Mouse (Mus musculus): Measurements from ENCODE around the gene Pts. TPM values are rescaled to one million over a fixed set of nuclear protein-coding genes. Genes with fewer than 3 reads are reported as not detected.
A peak's percentile ranks its signal among the peaks of the same experiment; 100 is the strongest.

Gene Pts
- polyA plus RNA-seq, 1 experiment from 2014 or later, result 82.2 TPM

DNA sequence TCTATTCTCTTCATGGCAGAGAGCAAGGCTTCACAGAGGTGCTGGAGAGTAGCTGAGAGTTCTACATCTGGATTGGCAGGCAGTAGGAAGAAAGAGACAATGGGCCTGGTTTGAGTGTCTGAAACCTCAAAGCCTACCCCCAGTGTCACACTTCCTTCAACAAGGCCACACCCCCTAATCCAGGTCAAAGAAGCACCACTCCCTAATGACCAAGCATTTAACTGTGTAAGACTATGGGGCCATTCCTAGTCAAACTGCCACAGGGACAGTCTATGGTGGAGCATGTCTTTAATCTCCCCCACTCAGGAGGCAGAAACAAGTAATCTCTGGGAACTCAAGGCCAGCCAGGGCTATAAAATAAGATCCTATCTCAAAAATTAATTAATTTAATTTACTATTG lies 37.7 kb downstream of the Pts start:
- Histone ChIP-seq H3K27me3 (replicated peaks) (no peaks in the 10 kb centered on the region), H3K36me3 (no peaks in the 10 kb centered on the region), H3K9me3 (replicated peaks) (no peaks in the 10 kb centered on the region), H3K4me3 (no peak overlapping the region), H3K4me1 (replicated peaks) (peaks cover 13% of the 10 kb centered on the region), H3K4me2 (no peak overlapping the region), H3K27ac (ENCODE audit: poor library complexity, severe bottlenecking) (no peak overlapping the region), H3K9ac (no peak overlapping the region)
- ATAC-seq (ENCODE audit: insufficient number of reproducible peaks, low FRiP score), result no peak

DNA sequence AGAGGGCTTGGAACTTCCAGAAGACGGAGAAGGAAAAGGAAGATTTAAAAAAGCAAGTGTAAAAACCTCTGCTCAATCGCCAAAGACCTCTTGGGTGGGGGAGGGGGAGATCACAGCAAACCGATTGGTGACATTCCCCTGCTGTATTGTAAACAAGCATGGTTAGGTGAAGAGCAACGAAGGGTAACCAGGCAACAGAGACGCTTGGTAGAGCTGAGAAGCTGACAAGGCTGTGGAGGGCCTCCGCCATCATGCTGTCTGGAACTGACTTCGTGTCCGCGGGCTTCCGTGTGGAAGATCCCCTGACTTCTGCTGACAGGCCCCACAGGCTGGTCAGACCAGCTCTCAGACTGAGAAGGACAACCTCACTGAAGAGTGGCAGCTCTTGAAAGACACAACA lies 43.0 kb downstream of the Pts start:
- Histone ChIP-seq H3K9me3 (replicated peaks) (no peaks in the 10 kb centered on the region), H3K36me3 (no peaks in the 10 kb centered on the region), H3K27ac (ENCODE audit: poor library complexity, severe bottlenecking) (no peak overlapping the region), H3K4me3 (peak overlapping the region; percentile 10), H3K27me3 (replicated peaks) (no peaks in the 10 kb centered on the region), H3K9ac (0 out of 2 replicates have a peak overlapping the region, but pooled peaks have one; percentile 1), H3K4me1 (replicated peaks) (peaks cover 8% of the 10 kb centered on the region; the same call in 1 of the 2 replicates), H3K4me2 (peak overlapping the region; percentile 58)
- WGBS, result 7% methylated on average over 10 of the region's 10 CpGs
- ATAC-seq (ENCODE audit: insufficient number of reproducible peaks, low FRiP score), result no peak

DNA sequence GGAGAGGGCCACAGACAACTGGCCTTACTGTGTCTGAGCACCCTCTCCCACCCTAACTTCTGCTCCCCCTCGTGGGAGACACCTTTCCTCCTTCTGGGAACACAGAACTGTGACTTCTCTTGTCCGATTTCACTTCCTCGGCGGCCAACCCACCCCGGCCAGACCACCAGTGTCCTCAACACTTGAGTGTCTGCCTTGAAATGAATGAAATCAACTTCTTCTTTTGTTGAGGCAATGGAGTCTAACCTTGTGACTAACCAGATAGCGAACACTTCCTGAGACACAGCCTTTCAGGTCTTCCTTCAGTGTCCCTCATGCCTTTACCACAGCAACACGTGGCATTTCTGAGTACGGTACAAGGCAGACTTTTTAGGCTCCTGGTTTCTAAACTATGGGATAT lies 45.8 kb downstream of the Pts start:
- WGBS, result 83% methylated on average over 8 of the region's 8 CpGs
- ATAC-seq (ENCODE audit: insufficient number of reproducible peaks, low FRiP score), result no peak
- peaks cover 20% of the 10 kb centered on the region for H3K4me1 ChIP-seq (replicated peaks)

DNA sequence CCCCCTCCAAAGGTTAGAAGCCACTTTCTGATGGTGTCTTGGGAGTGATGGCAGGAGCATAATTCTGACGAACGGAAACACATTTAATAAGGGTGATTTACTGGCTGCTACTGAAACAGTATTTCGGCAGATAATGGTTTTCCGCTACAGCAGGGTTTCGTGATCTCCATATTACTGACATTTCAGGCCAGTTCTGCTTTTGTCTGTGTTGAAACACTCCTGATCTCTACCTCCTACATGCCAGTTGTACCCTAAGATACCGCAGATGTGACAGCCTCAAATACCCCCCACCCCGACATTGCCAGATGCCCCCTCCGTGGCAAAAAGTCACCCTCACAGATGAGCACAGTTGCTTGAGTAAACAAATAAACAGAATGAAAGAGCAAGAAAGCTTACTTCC lies 49.0 kb downstream of the Pts start:
- Histone ChIP-seq H3K9me3 (replicated peaks) (no peaks in the 10 kb centered on the region), H3K4me3 (no peak overlapping the region), H3K27ac (ENCODE audit: poor library complexity, severe bottlenecking) (no peak overlapping the region), H3K27me3 (replicated peaks) (peaks cover 4% of the 10 kb centered on the region), H3K4me1 (replicated peaks) (peaks cover 15% of the 10 kb centered on the region), H3K9ac (no peak overlapping the region), H3K4me2 (peak overlapping the region; percentile 36), H3K36me3 (no peaks in the 10 kb centered on the region)
- no peak for ATAC-seq (ENCODE audit: insufficient number of reproducible peaks, low FRiP score)
- 33% methylated on average over 8 of the region's 8 CpGs for WGBS

More for the DNA sequence above, 45.8 kb downstream of the Pts start:
- no peak overlapping the region for H3K9ac ChIP-seq
- no peaks in the 10 kb centered on the region for H3K9me3 ChIP-seq (replicated peaks)
- no peak overlapping the region for H3K27ac ChIP-seq (ENCODE audit: poor library complexity, severe bottlenecking)
- H3K4me2 ChIP-seq, result no peak overlapping the region
- no peaks in the 10 kb centered on the region for H3K36me3 ChIP-seq
- H3K4me3 ChIP-seq, result no peak overlapping the region
- H3K27me3 ChIP-seq (replicated peaks), result no peaks in the 10 kb centered on the region

DNA sequence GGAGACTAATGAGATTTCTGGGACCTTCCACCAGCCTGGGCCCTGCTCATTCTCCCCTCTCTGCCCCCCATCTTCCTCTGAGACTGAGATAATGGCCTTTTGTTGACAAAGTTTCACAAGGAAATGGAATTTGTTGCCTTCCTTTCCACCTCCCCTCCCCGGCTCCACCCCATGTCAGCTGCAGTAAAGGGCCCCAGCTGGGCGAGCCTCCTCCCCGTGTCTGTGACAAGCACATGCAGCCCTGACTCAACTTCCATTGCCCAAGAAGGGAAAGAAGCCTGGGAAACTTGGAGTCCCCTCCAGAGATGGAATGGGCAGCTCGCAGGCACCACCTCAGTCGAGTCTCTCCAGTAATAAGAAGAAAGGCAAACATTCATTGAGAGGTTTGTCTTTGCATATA lies 49.7 kb downstream of the Pts start:
- Histone ChIP-seq H3K9me3 (replicated peaks) (no peaks in the 10 kb centered on the region), H3K27ac (ENCODE audit: poor library complexity, severe bottlenecking) (no peak overlapping the region), H3K36me3 (no peaks in the 10 kb centered on the region), H3K9ac (no peak overlapping the region), H3K4me2 (0 out of 2 replicates have a peak overlapping the region, but pooled peaks have one; percentile 36), H3K4me1 (replicated peaks) (peaks cover 15% of the 10 kb centered on the region), H3K4me3 (no peak overlapping the region), H3K27me3 (replicated peaks) (peaks cover 4% of the 10 kb centered on the region)
- no peak for ATAC-seq (ENCODE audit: insufficient number of reproducible peaks, low FRiP score)
- WGBS, result 6% methylated on average over 5 of the region's 5 CpGs

DNA sequence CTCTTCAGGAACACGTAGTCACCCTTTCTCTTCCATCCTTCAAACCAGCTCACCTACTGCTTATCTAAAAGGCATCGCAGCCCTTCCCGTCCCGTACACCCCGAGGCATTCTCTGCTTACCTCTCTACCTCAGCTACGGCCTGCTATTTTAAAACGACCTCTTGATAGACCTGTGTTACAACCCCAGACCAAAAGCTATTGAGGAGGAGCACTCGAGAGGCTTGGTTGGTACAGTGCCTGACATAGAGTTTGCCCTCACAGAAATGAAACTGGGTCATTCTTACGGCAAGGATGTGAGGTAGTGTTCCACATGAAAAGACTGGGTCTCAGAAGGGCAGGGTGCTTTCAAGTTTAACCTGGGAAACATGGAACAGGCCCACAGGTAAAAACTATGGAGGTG lies 51.3 kb downstream of the Pts start:
- H3K4me3 ChIP-seq, result no peak overlapping the region
- no peak overlapping the region for H3K9ac ChIP-seq
- H3K36me3 ChIP-seq, result no peaks in the 10 kb centered on the region
- H3K27me3 ChIP-seq (replicated peaks), result peaks cover 4% of the 10 kb centered on the region
- 69% methylated on average over 9 of the region's 9 CpGs for WGBS
- no peak overlapping the region for H3K4me2 ChIP-seq
- ATAC-seq (ENCODE audit: insufficient number of reproducible peaks, low FRiP score), result no peak
- H3K4me1 ChIP-seq (replicated peaks), result peaks cover 15% of the 10 kb centered on the region
- no peak overlapping the region for H3K27ac ChIP-seq (ENCODE audit: poor library complexity, severe bottlenecking)
- H3K9me3 ChIP-seq (replicated peaks), result no peaks in the 10 kb centered on the region

DNA sequence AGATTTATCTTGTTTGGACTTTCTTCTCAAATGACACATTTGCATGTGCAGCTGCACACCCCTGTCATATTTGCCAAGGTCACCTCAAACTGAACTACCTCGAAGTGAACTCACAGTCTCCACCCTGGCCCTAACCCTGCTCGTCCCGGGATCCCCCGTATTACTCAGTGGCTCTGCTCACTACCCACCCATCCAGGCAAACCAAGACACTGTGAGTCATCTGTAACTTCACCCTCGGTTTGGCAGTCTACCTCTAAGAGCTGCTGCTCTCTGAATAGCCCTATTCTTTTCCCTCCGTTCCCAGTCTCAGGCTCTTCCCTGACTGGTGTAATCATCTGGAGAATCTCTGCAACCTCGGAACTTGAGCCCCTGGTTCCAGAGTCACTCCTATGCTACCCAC lies 51.9 kb downstream of the Pts start:
- no peaks in the 10 kb centered on the region for H3K9me3 ChIP-seq (replicated peaks)
- no peak overlapping the region for H3K27ac ChIP-seq (ENCODE audit: poor library complexity, severe bottlenecking)
- H3K4me3 ChIP-seq, result no peak overlapping the region
- peaks cover 16% of the 10 kb centered on the region for H3K4me1 ChIP-seq (replicated peaks)
- no peak for ATAC-seq (ENCODE audit: insufficient number of reproducible peaks, low FRiP score)
- no peaks in the 10 kb centered on the region for H3K36me3 ChIP-seq
- 57% methylated on average over 7 of the region's 7 CpGs for WGBS
- no peak overlapping the region for H3K9ac ChIP-seq
- no peak overlapping the region for H3K4me2 ChIP-seq
- peaks cover 4% of the 10 kb centered on the region for H3K27me3 ChIP-seq (replicated peaks)

DNA sequence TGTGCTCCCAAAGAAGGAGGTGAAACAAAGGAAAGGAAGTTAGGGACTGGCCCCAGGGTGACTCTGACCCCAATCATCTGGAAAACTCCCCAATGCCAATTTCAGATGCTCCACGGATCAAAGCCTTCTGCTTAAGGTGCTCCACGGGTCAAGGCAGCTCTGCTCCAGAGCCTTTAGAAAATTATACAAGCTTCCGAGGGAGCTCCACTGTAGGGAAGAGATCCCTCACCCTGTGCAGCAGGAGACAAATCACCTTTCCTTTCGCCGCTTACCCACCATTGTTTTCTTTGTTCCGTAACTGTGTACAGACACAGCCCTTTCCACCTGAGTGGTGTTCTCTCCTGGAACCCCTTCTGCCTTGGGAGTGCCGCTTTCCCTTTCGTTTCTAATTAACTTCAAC lies 52.8 kb downstream of the Pts start:
- no peak overlapping the region for H3K4me3 ChIP-seq
- no peaks in the 10 kb centered on the region for H3K9me3 ChIP-seq (replicated peaks)
- H3K27ac ChIP-seq (ENCODE audit: poor library complexity, severe bottlenecking), result no peak overlapping the region
- 74% methylated on average over 8 of the region's 8 CpGs for WGBS
- ATAC-seq (ENCODE audit: insufficient number of reproducible peaks, low FRiP score), result no peak
- H3K27me3 ChIP-seq (replicated peaks), result peaks cover 4% of the 10 kb centered on the region
- peaks cover 25% of the 10 kb centered on the region for H3K4me1 ChIP-seq (replicated peaks)
- no peak overlapping the region for H3K4me2 ChIP-seq
- H3K36me3 ChIP-seq, result no peaks in the 10 kb centered on the region
- H3K9ac ChIP-seq, result no peak overlapping the region

DNA sequence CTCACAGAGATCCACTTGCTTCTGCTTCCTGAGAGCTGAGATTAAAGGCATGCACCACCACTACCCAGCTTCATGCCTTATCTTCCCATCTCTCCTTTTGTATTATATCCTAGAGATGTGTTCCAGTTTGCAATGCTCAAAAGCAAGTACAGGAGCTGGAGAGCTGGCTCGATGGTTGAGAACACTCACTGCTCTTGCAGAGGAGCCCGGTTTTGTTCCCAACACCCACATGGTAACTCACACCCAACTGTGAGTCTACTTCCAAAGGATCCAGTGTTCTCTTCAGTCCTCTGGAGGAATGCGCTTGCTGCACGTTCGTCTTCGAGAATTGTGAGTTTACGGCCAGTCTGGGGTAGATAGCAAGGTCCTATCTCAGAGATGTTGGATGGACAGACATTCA lies 53.2 kb downstream of the Pts start:
- H3K27me3 ChIP-seq (replicated peaks), result peaks cover 4% of the 10 kb centered on the region
- no peak overlapping the region for H3K4me3 ChIP-seq
- no peak for ATAC-seq (ENCODE audit: insufficient number of reproducible peaks, low FRiP score)
- H3K4me1 ChIP-seq (replicated peaks), result peaks cover 26% of the 10 kb centered on the region
- no peak overlapping the region for H3K27ac ChIP-seq (ENCODE audit: poor library complexity, severe bottlenecking)
- no peak overlapping the region for H3K9ac ChIP-seq
- H3K9me3 ChIP-seq (replicated peaks), result no peaks in the 10 kb centered on the region
- no peak overlapping the region for H3K4me2 ChIP-seq
- WGBS, result 70% methylated on average over 7 of the region's 7 CpGs
- H3K36me3 ChIP-seq, result no peaks in the 10 kb centered on the region

Other genes starting within 250 kb of the Pts start
- 150 and 157 TPM in 2 replicates for gene Rpl10-ps3, start 183.8 kb downstream of the Pts start, polyA plus RNA-seq (2016; fragmentation: Nextera tagmentation; extraction: Ambion mirVana)
- gene Plet1, start 34.2 kb downstream of the Pts start, polyA plus RNA-seq (2016; fragmentation: Nextera tagmentation; extraction: Ambion mirVana), result 0.44 and 0.46 TPM in 2 replicates
- 3.9 and 4.0 TPM in 2 replicates for gene Il18, start 26.1 kb upstream of the Pts start, polyA plus RNA-seq (2016; fragmentation: Nextera tagmentation; extraction: Ambion mirVana)
- gene Bco2, start 26.5 kb upstream of the Pts start, polyA plus RNA-seq (2016; fragmentation: Nextera tagmentation; extraction: Ambion mirVana), result 0.08 TPM in 1 of 2 replicates, not detected in the other
- gene Tex12, start 32.6 kb upstream of the Pts start, polyA plus RNA-seq (2016; fragmentation: Nextera tagmentation; extraction: Ambion mirVana), result 0.22 TPM in 1 of 2 replicates, not detected in the other
- gene Sdhd, start 75.1 kb upstream of the Pts start, polyA plus RNA-seq (2016; fragmentation: Nextera tagmentation; extraction: Ambion mirVana), result 570 and 575 TPM in 2 replicates
- 290 and 305 TPM in 2 replicates for gene Timm8b, start 75.2 kb upstream of the Pts start, polyA plus RNA-seq (2016; fragmentation: Nextera tagmentation; extraction: Ambion mirVana)
- gene Pih1d2, start 88.6 kb upstream of the Pts start, polyA plus RNA-seq (2016; fragmentation: Nextera tagmentation; extraction: Ambion mirVana), result 2.5 and 3.0 TPM in 2 replicates
- gene Nkapd1, start 88.7 kb upstream of the Pts start, polyA plus RNA-seq (2016; fragmentation: Nextera tagmentation; extraction: Ambion mirVana), result 20.4 and 21.0 TPM in 2 replicates
- gene Dlat, start 131.1 kb upstream of the Pts start, polyA plus RNA-seq (2016; fragmentation: Nextera tagmentation; extraction: Ambion mirVana), result 138 and 147 TPM in 2 replicates
- gene Dixdc1, start 210.8 kb upstream of the Pts start, polyA plus RNA-seq (2016; fragmentation: Nextera tagmentation; extraction: Ambion mirVana), result 9.2 and 10.8 TPM in 2 replicates
- gene 2310030G06Rik, start 217.8 kb upstream of the Pts start, polyA plus RNA-seq (2016; fragmentation: Nextera tagmentation; extraction: Ambion mirVana), result 9.5 and 13.2 TPM in 2 replicates
- 1,032 and 1,048 TPM in 2 replicates for gene Cryab, start 222.6 kb upstream of the Pts start, polyA plus RNA-seq (2016; fragmentation: Nextera tagmentation; extraction: Ambion mirVana)
- gene Hspb2, start 223.6 kb upstream of the Pts start, polyA plus RNA-seq (2016; fragmentation: Nextera tagmentation; extraction: Ambion mirVana), result 284 and 285 TPM in 2 replicates
- 8.0 and 10.3 TPM in 2 replicates for gene Fdxacb1, start 239.5 kb upstream of the Pts start, polyA plus RNA-seq (2016; fragmentation: Nextera tagmentation; extraction: Ambion mirVana)
- 38.6 TPM in 2 replicates for gene Alg9, start 246.3 kb upstream of the Pts start, polyA plus RNA-seq (2016; fragmentation: Nextera tagmentation; extraction: Ambion mirVana)
- gene 1110032A03Rik, start 246.8 kb upstream of the Pts start, polyA plus RNA-seq (2016; fragmentation: Nextera tagmentation; extraction: Ambion mirVana), result 19.9 and 20.7 TPM in 2 replicates

Data from heart, embryonic 12.5 days (tissue).